Mouse (Mus musculus) gonadal fat pad, adult 2 months (tissue): Measurements from ENCODE around the gene Sh2d6. TPM values are rescaled to one million over a fixed set of nuclear protein-coding genes. Genes with fewer than 3 reads are reported as not detected.
"Not testable (repeated sequence)": the region's sequence is repeated elsewhere in the genome, so short reads cannot be mapped to it uniquely, and the experiment has no call there.

Experiments used
- DNase-seq: peaks from one replicate; pipeline ENCODE4 v3.0.0-alpha.2; 2012; ENCODE audit warnings: low read depth
- polyA plus RNA-seq: library from polyadenylated mRNA; depleted of rRNA; stranded (reverse); fragments of >200 nt; gene quantifications from 2 replicates; pipeline ENCODE4 v1.2.3, GENCODE M21; 2012

Gene Sh2d6
- polyA plus RNA-seq, 1 experiment: 3.3 TPM

GRCm38 (mm10) chr6:72503309-72503708 is 18.2 kb downstream of the Sh2d6 start:
- no peak for DNase-seq

- no peak for DNase-seq
Measured at GRCm38 (mm10) chr6:72498950-72499349, 22.6 kb downstream of the Sh2d6 start.

DNA sequence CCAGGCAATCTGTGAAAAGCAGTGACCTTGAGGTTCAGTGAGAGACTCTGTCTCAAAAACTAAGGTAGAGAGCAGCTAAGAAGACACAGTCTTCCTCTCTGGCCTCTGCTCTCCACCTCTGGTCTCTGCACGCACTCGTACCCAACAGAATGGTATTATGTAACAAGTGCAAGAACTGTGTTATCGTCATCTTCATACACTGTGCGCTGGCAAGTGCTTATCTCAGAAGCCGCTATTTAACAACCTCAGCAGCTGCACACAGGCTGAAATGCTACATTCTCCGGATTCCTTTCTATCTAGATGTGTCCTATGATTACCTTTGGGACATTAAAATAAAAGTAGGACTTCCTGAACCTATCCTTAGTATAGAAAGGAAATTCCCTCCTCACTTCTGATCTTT is 28.6 kb downstream of the Sh2d6 start:
- no peak for DNase-seq

- no peak for DNase-seq
Measured at GRCm38 (mm10) chr6:72491151-72491550, 30.4 kb downstream of the Sh2d6 start.

GRCm38 (mm10) chr6:72489534-72489933 is 32.0 kb downstream of the Sh2d6 start:
- no peak for DNase-seq

DNA sequence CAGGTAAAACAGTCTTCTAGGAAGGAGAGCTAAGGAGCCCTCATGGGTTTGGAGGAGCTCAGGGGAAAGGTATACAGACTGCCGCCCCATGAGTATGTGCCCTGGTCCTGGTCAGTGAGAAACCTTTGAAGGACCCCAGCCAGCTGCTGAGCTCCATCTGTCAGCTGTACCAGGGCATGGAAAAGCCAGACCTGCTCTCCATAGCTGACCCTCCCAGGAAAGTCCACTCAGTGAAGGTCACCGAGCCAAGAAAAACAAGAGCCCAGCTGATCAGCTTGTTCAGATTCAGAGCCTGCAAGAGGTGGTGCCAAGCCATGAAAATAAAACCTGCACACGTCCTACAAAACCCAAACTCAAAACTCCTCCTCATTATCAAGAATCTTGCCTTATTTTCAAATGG is 32.7 kb downstream of the Sh2d6 start:
- DNase-seq: no peak

GRCm38 (mm10) chr6:72487282-72487681 is 34.2 kb downstream of the Sh2d6 start:
- no peak for DNase-seq

DNA sequence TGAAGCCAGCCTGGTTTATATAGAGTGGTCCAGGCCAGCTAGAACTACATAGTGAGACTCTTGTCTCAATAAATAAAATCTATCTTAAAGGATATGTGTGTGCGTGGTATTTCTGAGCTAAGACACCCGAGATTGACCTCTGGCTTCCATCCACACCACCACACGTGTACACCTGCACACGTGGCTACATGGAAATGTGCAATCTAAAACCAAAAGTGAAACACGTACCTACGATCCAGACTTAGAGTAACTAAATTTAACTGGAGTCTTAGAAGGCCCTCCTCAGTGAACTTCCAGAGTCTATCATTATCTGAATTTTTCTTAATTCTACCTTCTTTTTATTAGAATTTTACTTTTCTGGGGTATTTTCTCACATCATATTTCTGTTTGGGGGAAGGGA is 35.2 kb downstream of the Sh2d6 start:
- no peak for DNase-seq

- DNase-seq: no peak
Measured at GRCm38 (mm10) chr6:72484887-72485286, 36.6 kb downstream of the Sh2d6 start.

DNA sequence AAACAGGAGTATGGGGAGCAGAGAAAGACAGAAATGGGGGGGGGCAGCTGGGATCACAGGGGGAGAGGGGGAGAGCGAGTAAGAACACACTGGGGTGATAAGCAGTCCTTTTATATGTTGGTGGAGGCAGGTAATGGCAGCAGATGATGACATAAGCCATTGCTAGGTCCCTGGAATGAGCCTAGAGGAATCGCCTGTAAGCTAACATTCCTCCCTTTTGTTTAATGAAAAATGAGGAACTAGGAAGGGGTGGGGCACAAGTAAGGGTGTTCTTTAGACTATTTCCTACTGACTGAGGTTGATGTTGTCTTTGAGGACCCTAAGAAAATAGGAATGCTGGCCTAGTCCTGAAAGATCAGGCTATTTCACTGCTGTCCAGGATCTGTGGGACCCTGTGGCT is 39.4 kb downstream of the Sh2d6 start:
- no peak for DNase-seq

DNA sequence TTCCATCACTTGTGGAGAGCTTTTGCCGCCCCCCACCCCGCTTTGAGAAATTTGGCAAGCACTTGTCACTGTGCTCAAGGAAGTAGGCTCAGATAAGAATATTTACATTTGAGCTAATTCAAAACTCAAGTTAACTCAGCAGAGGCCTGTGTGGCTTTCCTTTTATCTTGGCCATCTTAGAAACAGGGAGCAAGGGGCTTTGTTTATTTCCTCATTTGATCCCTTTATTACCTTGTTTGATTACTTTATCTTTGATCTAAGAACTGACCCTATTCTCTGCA is 41.1 kb downstream of the Sh2d6 start:
- DNase-seq: no peak

- DNase-seq: no peak
Measured at GRCm38 (mm10) chr6:72479645-72480421, 41.7 kb downstream of the Sh2d6 start.

- not testable (repeated sequence) for DNase-seq
Measured at GRCm38 (mm10) chr6:72478691-72479090, 42.8 kb downstream of the Sh2d6 start.

DNA sequence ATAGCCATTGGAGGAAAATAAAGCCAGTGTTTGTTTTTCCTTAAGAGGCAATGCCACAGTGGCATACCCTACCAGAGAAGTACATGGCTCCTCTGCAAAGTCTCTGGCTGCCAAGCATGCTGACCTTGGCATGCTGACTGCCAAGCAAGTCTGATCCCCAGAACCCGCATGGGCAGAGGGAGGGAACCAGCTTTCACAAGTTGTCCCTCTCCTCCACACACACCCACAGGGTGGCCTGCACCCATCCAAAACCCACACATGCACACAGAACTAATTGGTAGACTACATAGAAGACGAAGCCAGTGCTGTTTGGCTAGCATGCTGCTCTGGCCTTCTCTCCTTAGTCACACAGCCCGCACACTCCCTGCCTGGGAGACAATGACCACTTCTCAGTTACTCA is 43.9 kb downstream of the Sh2d6 start:
- no peak for DNase-seq

DNA sequence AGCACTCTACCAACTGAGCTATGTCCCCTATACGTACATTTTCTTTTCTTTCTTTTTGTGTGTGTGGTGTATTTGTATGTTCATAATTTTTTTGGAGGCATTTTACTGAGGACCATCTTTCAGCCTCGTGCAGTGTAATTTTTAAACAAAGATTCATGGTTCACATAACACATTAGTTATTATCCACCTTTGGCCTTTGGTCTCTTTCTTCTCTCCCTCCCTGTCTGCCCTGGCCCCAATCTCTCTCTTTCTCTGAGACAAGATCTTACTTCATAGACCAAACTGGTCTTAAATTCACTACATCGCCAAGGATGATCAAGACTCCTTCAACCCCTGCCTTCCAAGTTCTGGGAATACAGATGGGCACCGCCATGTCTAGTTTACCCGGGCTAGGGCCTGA is 44.7 kb downstream of the Sh2d6 start:
- DNase-seq: no peak

DNA sequence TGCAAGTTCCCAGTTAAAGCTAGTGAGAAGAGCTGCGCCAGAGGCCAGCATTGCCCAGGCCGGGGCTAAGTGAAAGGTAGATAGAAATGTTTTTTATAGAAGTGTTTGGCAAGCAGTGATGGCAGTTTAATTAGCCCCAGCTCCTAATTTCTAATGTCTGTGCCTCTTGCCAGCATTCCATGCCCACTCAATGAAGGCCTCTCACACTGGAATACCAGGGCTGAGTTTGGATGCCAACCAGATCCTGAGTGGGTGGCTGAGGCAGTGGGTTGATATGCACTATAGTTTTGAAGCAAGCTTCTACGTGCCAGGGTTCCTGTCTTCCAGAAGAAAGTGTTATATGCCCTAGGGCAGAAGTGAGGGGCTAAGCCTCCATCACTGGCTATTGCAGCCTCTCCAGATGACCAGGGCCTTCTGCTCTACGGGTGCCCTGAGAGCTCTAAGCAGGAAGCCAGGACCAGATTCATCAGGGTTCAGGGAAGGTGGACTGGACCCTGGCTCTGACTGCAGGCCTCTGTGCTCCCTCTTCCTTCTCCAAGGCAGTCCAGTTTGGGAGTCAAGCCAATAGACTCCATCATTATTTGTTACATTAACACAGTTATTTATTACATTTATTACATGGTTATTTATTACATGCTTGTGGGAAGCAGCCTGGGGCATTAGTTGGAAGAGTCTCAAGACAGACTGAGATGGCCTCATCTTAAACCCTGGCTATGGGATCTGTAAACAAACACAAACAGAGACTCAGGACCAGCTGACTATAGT is 46.1 kb downstream of the Sh2d6 start:
- DNase-seq: no peak

DNA sequence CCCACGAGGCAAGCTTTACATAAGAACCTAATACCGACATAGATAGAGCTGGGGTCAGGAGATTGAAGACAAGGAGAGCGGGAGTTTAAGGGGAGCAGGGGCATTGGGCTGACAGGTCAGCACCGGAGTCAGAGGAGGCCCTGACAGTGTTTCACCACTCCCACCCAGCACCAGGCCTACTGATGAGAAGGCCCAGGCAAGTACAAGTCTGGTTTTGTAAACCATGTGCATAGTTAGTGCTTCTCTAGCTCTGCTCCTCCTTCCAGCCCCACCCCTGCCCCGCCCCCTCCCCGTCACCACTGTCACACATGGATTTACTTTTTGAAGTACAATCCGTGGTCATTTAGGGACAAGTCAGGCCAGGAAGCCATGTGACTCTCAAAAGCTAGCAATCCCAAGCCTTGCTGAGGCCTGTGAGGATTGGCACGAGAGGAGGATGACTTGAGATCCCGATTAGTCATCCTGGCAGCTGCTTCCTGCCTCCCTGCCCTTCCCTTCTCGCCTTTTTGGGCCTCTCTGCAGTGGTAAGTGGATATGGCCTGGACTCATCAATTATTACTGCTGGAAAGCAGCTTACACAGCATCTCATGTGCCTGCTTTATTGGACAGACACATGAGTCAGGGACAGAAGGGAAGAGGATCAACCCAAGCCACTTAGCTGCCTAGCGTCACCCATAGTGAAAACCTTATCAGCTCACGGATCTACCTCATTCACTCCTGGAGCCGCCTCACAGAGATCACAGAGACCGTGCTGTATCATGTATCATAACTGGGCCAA is 48.1 kb downstream of the Sh2d6 start:
- peak; percentile 89 for DNase-seq

- DNase-seq: no peak
Measured at GRCm38 (mm10) chr6:72466171-72466570, 55.3 kb downstream of the Sh2d6 start.

DNA sequence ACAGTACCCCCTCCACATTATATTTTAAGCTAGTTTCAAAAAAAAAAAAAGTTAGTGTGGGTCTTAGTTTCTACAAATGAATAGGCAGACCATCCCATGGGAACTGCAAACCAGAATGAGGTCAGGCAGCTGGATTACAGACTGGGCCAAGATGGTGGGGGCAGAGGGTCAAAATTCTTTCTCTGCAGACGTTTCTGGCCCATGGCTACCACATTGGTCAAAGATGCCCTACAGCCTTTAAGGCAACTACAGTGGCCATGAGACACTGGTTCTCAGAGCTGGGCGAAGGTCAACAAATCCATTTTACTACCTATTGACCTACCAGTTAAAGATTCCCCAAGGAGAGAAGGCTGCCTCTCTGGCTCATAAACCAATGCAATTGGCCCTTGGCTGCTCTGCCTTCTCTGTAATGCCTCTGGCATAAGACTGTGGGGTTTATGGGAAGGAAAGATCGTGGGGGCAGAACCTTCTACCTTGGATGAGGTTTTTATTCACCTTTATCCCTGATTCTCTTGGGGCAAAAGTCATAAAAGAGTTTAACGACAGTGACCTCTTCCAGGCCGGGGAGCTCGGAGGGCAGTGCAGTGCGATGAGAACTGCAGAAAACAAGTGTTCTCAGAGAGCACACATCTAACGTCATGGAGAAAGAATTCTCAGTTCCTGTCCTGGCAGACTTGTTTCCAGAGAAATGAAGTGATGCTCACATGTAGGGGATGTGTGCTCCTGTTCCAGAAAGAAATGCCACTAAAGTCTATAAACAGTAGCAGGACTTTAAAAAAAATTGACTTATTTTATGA is 55.9 kb downstream of the Sh2d6 start:
- no peak for DNase-seq
